Mouse (Mus musculus) lung, adult 2 months (tissue): Measurements from ENCODE around the gene Josd1.

ENCODE experiments used
- CTCF ChIP-seq: fragments of 200-500 bp; IDR thresholded peaks from 2 replicates; pipeline ENCODE4 v1.5.1; 2011; ENCODE audit warnings: mild to moderate bottlenecking, low read length, control low read depth; ENCODE audit not compliant: insufficient read depth
- POLR2A ChIP-seq: fragments of 200-500 bp; IDR thresholded peaks from 2 replicates; pipeline ENCODE4 v1.6.1; 2011; ENCODE audit warnings: low read depth, mild to moderate bottlenecking, control low read depth, low read length, borderline replicate concordance; ENCODE audit errors: extremely low read depth

- TF ChIP-seq CTCF, result no peak
- TF ChIP-seq POLR2A, result no peak
Measured at GRCm38 (mm10) chr15:79733192-79733591, 45.5 kb upstream of the Josd1 start.
